Mouse (Mus musculus): ENCODE data around the gene Gstp1. TPM values are rescaled to one million over a fixed set of nuclear protein-coding genes. Genes with fewer than 3 reads are reported as not detected.

Gstp1 gene
- total and polyA plus RNA-seq, 3 experiments: 46.2 to 86.5 (median 64.2) TPM

DNA sequence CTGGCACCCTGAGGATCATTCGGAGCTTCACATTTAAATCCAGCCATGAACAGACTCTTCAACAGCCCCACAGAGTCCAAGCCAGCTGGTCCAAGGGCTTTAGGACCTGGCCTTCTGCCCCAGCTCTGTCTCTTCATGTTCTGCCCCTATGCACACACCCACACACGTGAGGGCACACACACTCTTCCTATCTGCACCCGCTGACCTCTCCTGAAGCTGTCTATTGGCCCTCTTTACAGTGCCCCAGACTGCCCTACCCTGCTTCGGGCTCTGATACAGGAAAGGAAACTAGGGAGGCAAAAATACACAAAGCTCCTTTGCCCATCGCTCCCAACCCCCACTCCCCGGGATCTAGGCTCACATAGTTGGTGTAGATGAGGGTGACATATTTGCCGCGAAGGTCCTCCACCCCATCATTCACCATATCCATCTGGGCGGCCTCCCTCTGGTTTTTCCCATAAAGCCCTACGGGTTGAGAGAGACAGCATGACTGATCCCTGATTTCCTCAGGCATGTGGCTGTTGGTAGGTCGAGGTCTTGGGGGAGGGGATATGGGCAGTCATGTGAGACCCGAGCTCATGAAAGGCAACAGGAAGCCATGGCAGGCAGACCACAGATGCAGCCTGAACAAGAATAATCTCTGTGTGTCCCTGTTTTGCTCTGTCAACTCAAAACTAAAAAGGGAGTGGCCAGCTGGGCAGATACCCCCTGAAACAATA is 1.3 kb downstream of the Gstp1 start:
- ATAC-seq (ENCODE audit: extremely low read depth, insufficient number of reproducible peaks, low FRiP score, poor library complexity, severe bottlenecking): no peak
- no peaks in the 10 kb centered on the region for H3K9me3 ChIP-seq (replicated peaks)
- no peaks in the 10 kb centered on the region for H3K27me3 ChIP-seq (ENCODE audit: insufficient read depth, low read length)
- no peak overlapping the region; the same call in 1 of the 2 replicates for H3K4me3 ChIP-seq (ENCODE audit: low read depth, low read length)
- no peak for TF ChIP-seq GATA2 (IDR thresholded peaks at IDR 0.05; ENCODE audit: borderline replicate concordance, low read depth, low read length)
- no peak for TF ChIP-seq POLR2AphosphoS5 (IDR thresholded peaks at IDR 0.05; ENCODE audit: insufficient replicate concordance, low read depth, low read length)
- TF ChIP-seq GATA1 (IDR thresholded peaks at IDR 0.05; ENCODE audit: borderline replicate concordance, low read length): no peak
- no peak for TF ChIP-seq TAL1 (conservative IDR thresholded peaks at IDR 0.05; ENCODE audit: low read depth, low read length)
- peaks cover 10% of the 10 kb centered on the region; the same call in 1 of the 2 replicates for H3K4me1 ChIP-seq (ENCODE audit: insufficient read depth, low read depth, low read length)
- peaks cover 12% of the 10 kb centered on the region for H3K36me3 ChIP-seq (replicated peaks)
- no peak for DNase-seq (ENCODE audit: low spot score)

DNA sequence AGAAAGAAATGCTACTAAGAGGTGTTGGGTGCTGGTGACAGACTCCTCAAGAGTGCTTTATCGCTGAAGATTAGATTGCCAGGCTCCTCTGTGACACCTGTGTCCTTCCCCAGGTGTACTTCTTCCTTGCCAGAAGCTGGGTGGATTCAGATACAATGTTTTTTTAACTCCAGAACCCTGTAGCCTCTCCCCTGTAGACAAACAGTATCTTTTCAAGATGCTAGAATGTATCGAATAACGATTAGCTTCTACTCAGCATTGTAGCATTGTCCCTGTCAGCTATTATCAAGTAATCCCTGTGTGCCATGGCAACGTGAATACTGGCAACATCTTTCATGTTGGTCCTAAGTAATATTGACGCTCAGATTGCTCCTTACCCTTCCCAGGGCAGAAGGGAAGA is 4.0 kb downstream of the Gstp1 start:
- ATAC-seq (ENCODE audit: extremely low read depth, insufficient number of reproducible peaks, low FRiP score, poor library complexity, severe bottlenecking): no peak
- Histone ChIP-seq H3K27me3 (ENCODE audit: insufficient read depth, low read length) (no peaks in the 10 kb centered on the region), H3K36me3 (replicated peaks) (peaks cover 12% of the 10 kb centered on the region), H3K9me3 (replicated peaks) (no peaks in the 10 kb centered on the region), H3K4me3 (ENCODE audit: low read depth, low read length) (no peak overlapping the region), H3K4me1 (ENCODE audit: insufficient read depth, low read depth, low read length) (peaks cover 10% of the 10 kb centered on the region; the same call in 1 of the 2 replicates)
- no peak for DNase-seq (ENCODE audit: low spot score)
- TF ChIP-seq TAL1 (conservative IDR thresholded peaks at IDR 0.05; ENCODE audit: low read depth, low read length): no peak
- no peak for TF ChIP-seq POLR2AphosphoS5 (IDR thresholded peaks at IDR 0.05; ENCODE audit: insufficient replicate concordance, low read depth, low read length)
- TF ChIP-seq GATA2 (IDR thresholded peaks at IDR 0.05; ENCODE audit: borderline replicate concordance, low read depth, low read length): no peak
- TF ChIP-seq GATA1 (IDR thresholded peaks at IDR 0.05; ENCODE audit: borderline replicate concordance, low read length): no peak

DNA sequence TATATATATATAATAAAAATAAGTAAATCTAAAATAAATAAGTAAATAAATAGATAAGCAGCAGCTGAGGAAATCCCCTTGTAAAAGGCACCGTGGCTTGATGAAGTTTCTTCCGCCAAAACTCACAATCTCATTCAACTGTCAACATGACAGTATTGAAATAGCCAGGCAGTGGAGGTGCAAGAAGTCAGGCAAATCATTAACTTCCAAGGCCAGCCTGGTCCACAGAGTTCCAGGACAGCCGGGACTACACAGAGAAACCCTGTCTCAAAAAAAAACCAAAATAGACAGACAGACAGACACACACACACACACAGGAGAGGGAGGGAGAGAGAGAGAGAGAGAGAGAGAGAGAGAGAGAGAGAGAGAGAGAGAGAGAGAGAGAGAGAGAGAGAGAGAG is 4.5 kb downstream of the Gstp1 start:
- Histone ChIP-seq H3K36me3 (replicated peaks) (peaks cover 12% of the 10 kb centered on the region), H3K27me3 (ENCODE audit: insufficient read depth, low read length) (no peaks in the 10 kb centered on the region), H3K4me3 (ENCODE audit: low read depth, low read length) (no peak overlapping the region), H3K4me1 (ENCODE audit: insufficient read depth, low read depth, low read length) (peaks cover 10% of the 10 kb centered on the region; the same call in 1 of the 2 replicates), H3K9me3 (replicated peaks) (no peaks in the 10 kb centered on the region)
- ATAC-seq (ENCODE audit: extremely low read depth, insufficient number of reproducible peaks, low FRiP score, poor library complexity, severe bottlenecking) (no peak), DNase-seq (ENCODE audit: low spot score) (no peak)
- TF ChIP-seq GATA2 (IDR thresholded peaks at IDR 0.05; ENCODE audit: borderline replicate concordance, low read depth, low read length) (no peak), GATA1 (IDR thresholded peaks at IDR 0.05; ENCODE audit: borderline replicate concordance, low read length) (no peak), CTCF (IDR thresholded peaks at IDR 0.05; ENCODE audit: low read depth, low read length) (no peak), TAL1 (conservative IDR thresholded peaks at IDR 0.05; ENCODE audit: low read depth, low read length) (no peak), POLR2AphosphoS5 (IDR thresholded peaks at IDR 0.05; ENCODE audit: insufficient replicate concordance, low read depth, low read length) (no peak)

DNA sequence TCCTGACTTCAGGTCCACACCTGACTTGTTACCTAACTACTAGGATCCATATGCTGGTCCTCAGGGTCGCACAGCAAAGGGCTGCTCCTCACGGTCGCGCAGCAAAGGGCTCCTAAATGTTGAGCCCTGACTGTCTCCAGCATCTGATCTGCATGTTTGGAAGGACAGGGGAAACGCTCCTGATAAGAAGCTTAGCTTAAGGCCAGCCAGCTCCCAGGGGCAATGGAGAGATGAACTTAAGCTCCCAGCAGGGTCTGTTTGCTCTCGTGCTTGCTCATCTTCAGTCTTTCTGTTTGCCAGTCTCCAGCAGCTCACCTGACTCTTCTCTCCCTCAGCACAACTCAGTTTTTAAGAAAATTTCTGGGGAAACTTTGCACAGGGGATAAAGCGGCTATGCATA is 5.1 kb downstream of the Gstp1 start:
- ATAC-seq (ENCODE audit: extremely low read depth, insufficient number of reproducible peaks, low FRiP score, poor library complexity, severe bottlenecking): no peak
- H3K27me3 ChIP-seq (ENCODE audit: insufficient read depth, low read length): no peaks in the 10 kb centered on the region
- TF ChIP-seq TAL1 (conservative IDR thresholded peaks at IDR 0.05; ENCODE audit: low read depth, low read length): no peak
- no peak for TF ChIP-seq GATA2 (IDR thresholded peaks at IDR 0.05; ENCODE audit: borderline replicate concordance, low read depth, low read length)
- no peak for TF ChIP-seq CTCF (IDR thresholded peaks at IDR 0.05; ENCODE audit: low read depth, low read length)
- no peak for TF ChIP-seq GATA1 (IDR thresholded peaks at IDR 0.05; ENCODE audit: borderline replicate concordance, low read length)
- no peak for TF ChIP-seq POLR2AphosphoS5 (IDR thresholded peaks at IDR 0.05; ENCODE audit: insufficient replicate concordance, low read depth, low read length)

DNA sequence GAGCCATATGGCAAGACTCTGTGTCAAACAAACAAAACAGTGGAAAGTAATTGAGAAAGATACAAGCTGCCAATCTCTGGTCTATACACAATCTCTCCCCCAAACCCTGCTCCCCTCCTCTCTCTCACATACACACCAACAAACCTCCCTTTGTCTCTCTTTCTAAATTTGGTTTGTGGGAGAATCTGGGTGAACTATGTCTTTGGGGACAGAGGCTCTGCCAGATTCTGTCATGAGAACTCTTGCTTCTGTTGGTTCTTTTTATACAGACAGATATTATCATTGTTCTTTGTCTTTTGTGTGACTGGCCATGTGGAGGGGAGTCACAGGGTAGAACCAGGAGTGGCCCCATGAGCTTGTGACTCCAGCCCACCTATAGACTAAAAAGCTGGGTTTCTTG is 10.2 kb downstream of the Gstp1 start:
- Histone ChIP-seq H3K9me3 (replicated peaks) (peaks cover 9% of the 10 kb centered on the region), H3K27me3 (ENCODE audit: insufficient read depth, low read length) (0 out of 2 replicates have a peak, but pooled peaks cover 3% of the 10 kb centered on the region), H3K4me3 (ENCODE audit: low read depth, low read length) (no peak overlapping the region), H3K4me1 (ENCODE audit: insufficient read depth, low read depth, low read length) (no peaks in the 10 kb centered on the region), H3K36me3 (replicated peaks) (no peaks in the 10 kb centered on the region)
- ATAC-seq (ENCODE audit: extremely low read depth, insufficient number of reproducible peaks, low FRiP score, poor library complexity, severe bottlenecking) (no peak), DNase-seq (ENCODE audit: low spot score) (no peak)
- TF ChIP-seq CTCF (IDR thresholded peaks at IDR 0.05; ENCODE audit: low read depth, low read length) (no peak), GATA2 (IDR thresholded peaks at IDR 0.05; ENCODE audit: borderline replicate concordance, low read depth, low read length) (no peak)

More for the DNA sequence above, 5.1 kb downstream of the Gstp1 start:
- DNase-seq (ENCODE audit: low spot score): no peak
- H3K4me3 ChIP-seq (ENCODE audit: low read depth, low read length): no peak overlapping the region
- peaks cover 10% of the 10 kb centered on the region; the same call in 1 of the 2 replicates for H3K4me1 ChIP-seq (ENCODE audit: insufficient read depth, low read depth, low read length)
- no peaks in the 10 kb centered on the region for H3K9me3 ChIP-seq (replicated peaks)
- H3K36me3 ChIP-seq (replicated peaks): peaks cover 12% of the 10 kb centered on the region

DNA sequence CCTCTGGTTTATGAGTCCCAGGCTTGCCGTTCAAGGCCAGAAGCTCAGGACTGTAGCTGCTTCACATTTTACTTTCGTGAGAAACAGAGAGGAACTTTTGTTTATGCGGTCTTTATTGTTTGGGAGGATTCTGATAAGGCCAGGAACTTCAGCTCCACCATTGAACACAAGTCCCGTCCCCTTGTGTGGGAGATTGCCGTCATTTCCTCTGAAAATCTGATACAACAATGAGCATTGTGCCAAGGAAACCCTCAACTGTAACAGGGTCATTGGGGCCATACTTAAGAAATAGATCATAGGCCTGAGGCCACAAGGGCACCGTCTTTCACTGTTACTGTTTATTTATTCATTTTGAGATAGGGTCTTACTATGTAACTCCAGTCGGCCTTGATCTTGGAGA is 14.6 kb downstream of the Gstp1 start:
- Histone ChIP-seq H3K4me3 (ENCODE audit: low read depth, low read length) (no peak overlapping the region), H3K27me3 (ENCODE audit: insufficient read depth, low read length) (0 out of 2 replicates have a peak, but pooled peaks cover 9% of the 10 kb centered on the region), H3K9me3 (replicated peaks) (peaks cover 9% of the 10 kb centered on the region), H3K4me1 (ENCODE audit: insufficient read depth, low read depth, low read length) (peaks cover 7% of the 10 kb centered on the region; the same call in 1 of the 2 replicates), H3K36me3 (replicated peaks) (no peaks in the 10 kb centered on the region)
- ATAC-seq (ENCODE audit: extremely low read depth, insufficient number of reproducible peaks, low FRiP score, poor library complexity, severe bottlenecking) (no peak), DNase-seq (ENCODE audit: low spot score) (no peak)
- TF ChIP-seq POLR2AphosphoS5 (IDR thresholded peaks at IDR 0.05; ENCODE audit: insufficient replicate concordance, low read depth, low read length) (no peak), TAL1 (conservative IDR thresholded peaks at IDR 0.05; ENCODE audit: low read depth, low read length) (no peak), GATA2 (IDR thresholded peaks at IDR 0.05; ENCODE audit: borderline replicate concordance, low read depth, low read length) (no peak), GATA1 (IDR thresholded peaks at IDR 0.05; ENCODE audit: borderline replicate concordance, low read length) (no peak), CTCF (IDR thresholded peaks at IDR 0.05; ENCODE audit: low read depth, low read length) (no peak)
